Mouse (Mus musculus) hindbrain, embryonic 15.5 days (tissue): ENCODE measurements around the gene Nfkbiz. TPM values are rescaled to one million over a fixed set of nuclear protein-coding genes. Genes with fewer than 3 reads are reported as not detected.

Source experiments
- ATAC-seq: fragments of 200-750 bp; cut with Nextera tagmentation; 2 replicates; pipeline ENCODE4 v1.8.0; 2017; ENCODE audit warnings: low read depth, moderate number of reproducible peaks, moderate TSS enrichment; ENCODE audit not compliant: low FRiP score
- H3K27ac ChIP-seq: fragments of 300-500 bp; sonication (generic); replicated peaks from 2 replicates; pipeline ENCODE4 v1.5.1; 2015; ENCODE audit warnings: mild to moderate bottlenecking, inconsistent platforms
- H3K27me3 ChIP-seq: fragments of 300-500 bp; sonication (generic); 2 replicates; pipeline ENCODE4 v1.6.1; 2015; ENCODE audit warnings: control low read depth, inconsistent platforms
- H3K36me3 ChIP-seq: fragments of 300-500 bp; sonication (generic); 2 replicates; pipeline ENCODE4 v1.6.1; 2015; ENCODE audit warnings: control low read depth, inconsistent platforms
- H3K4me1 ChIP-seq: fragments of 300-500 bp; sonication (generic); replicated peaks from 2 replicates; pipeline ENCODE4 v1.6.1; 2015; ENCODE audit warnings: control low read depth, inconsistent platforms
- H3K4me2 ChIP-seq: fragments of 300-500 bp; sonication (generic); 2 replicates; pipeline ENCODE4 v1.6.1; 2015; ENCODE audit warnings: moderate library complexity, mild to moderate bottlenecking, inconsistent platforms
- H3K4me3 ChIP-seq: fragments of 300-500 bp; sonication (generic); 2 replicates; pipeline ENCODE4 v1.5.1; 2015; ENCODE audit warnings: mild to moderate bottlenecking, inconsistent platforms
- H3K9ac ChIP-seq: fragments of 300-500 bp; sonication (generic); 2 replicates; pipeline ENCODE4 v1.6.1; 2015; ENCODE audit warnings: inconsistent platforms
- H3K9me3 ChIP-seq: fragments of 300-500 bp; sonication (generic); 2 replicates; pipeline ENCODE4 v1.6.1; 2016; ENCODE audit warnings: control low read depth, inconsistent platforms
- WGBS: fragments of 180-500 bp; shearing (Covaris S2); methylation state at CpG from one replicate; pipeline ENCODE4 v1.1.7; 2015; 5-methylcytosine and 5-hydroxymethylcytosine counted together
- polyA plus RNA-seq: library from polyadenylated mRNA; unstranded; fragments of >200 nt; fragmentation: Nextera tagmentation; extraction: Ambion mirVana; gene quantifications from 2 replicates; pipeline ENCODE4 v1.2.1, GENCODE M21; 2015

The Nfkbiz gene
- polyA plus RNA-seq, 1 experiment from 2014 or later = 1.7 TPM

GRCm38 (mm10) chr16:55787385-55788072 is 51.2 kb downstream of the Nfkbiz start:
- ATAC-seq = no peak
- WGBS = 87% methylated on average over 13 of the region's 13 CpGs

GRCm38 (mm10) chr16:55784379-55784778 is 54.3 kb downstream of the Nfkbiz start:
- no peak overlapping the region for H3K4me3 ChIP-seq
- H3K27me3 ChIP-seq = no peaks in the 10 kb centered on the region
- WGBS = 80% methylated on average over 7 of the region's 7 CpGs
- H3K4me2 ChIP-seq = no peak overlapping the region
- H3K36me3 ChIP-seq = no peaks in the 10 kb centered on the region
- no peak for ATAC-seq
- no peak overlapping the region for H3K9ac ChIP-seq
- no peaks in the 10 kb centered on the region for H3K9me3 ChIP-seq
- no peaks in the 10 kb centered on the region for H3K4me1 ChIP-seq
- no peak overlapping the region for H3K27ac ChIP-seq

More at GRCm38 (mm10) chr16:55787385-55788072, 51.2 kb downstream of the Nfkbiz start:
- no peak overlapping the region for H3K9ac ChIP-seq
- no peaks in the 10 kb centered on the region for H3K27me3 ChIP-seq
- H3K4me3 ChIP-seq = no peak overlapping the region
- H3K27ac ChIP-seq = no peak overlapping the region
- H3K36me3 ChIP-seq = no peaks in the 10 kb centered on the region
- H3K9me3 ChIP-seq = no peaks in the 10 kb centered on the region
- no peak overlapping the region for H3K4me2 ChIP-seq
- no peaks in the 10 kb centered on the region for H3K4me1 ChIP-seq

DNA sequence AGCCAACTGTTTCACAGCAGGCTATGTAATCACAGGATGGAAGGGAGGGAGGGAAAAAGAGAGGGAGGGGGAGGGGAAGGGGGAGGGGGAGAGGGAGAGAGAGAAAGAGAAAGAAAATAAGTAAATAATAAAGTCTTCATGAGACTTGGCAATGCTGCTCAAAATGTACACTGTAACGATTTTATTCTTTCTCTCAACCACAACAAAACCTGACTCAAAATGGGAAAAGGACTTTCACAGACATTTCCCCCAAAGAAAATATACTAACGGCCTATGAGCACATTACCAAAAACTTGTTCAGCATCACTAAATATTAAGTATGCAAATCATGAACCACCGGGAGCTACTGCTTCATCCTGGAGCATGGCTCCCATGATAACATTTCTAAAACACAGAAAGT is 54.8 kb downstream of the Nfkbiz start:
- ATAC-seq = no peak
- Histone ChIP-seq H3K4me3 (no peak overlapping the region), H3K9me3 (no peaks in the 10 kb centered on the region), H3K27me3 (no peaks in the 10 kb centered on the region), H3K9ac (no peak overlapping the region), H3K36me3 (no peaks in the 10 kb centered on the region), H3K4me2 (no peak overlapping the region), H3K4me1 (no peaks in the 10 kb centered on the region), H3K27ac (no peak overlapping the region)
- 79% methylated on average over 3 of the region's 3 CpGs for WGBS

DNA sequence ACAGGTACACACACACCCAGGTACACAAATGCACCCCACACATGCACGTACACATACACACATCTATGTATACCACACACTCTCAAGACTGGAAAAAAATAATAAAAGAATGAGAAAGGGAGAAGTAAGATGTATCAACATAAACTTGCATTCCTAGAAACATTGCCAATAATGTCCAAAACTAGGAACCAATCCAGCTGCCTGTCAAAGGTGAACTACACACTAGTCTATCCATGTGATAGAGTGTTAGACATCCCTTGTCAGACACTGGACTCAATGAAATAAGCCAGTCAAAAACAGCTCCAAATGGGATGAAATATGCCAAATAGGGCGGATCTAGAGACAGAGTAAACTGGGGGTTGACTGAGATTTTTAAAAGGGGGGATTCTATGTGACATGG is 55.8 kb downstream of the Nfkbiz start:
- no peak overlapping the region for H3K4me3 ChIP-seq
- no peak overlapping the region for H3K4me2 ChIP-seq
- H3K4me1 ChIP-seq = no peaks in the 10 kb centered on the region
- ATAC-seq = no peak
- no peaks in the 10 kb centered on the region for H3K9me3 ChIP-seq
- H3K27me3 ChIP-seq = no peaks in the 10 kb centered on the region
- 91% methylated on average over 2 of the region's 2 CpGs for WGBS
- H3K27ac ChIP-seq = no peak overlapping the region
- no peak overlapping the region for H3K9ac ChIP-seq
- no peaks in the 10 kb centered on the region for H3K36me3 ChIP-seq

- Histone ChIP-seq H3K27ac (no peak overlapping the region), H3K9ac (no peak overlapping the region), H3K36me3 (no peaks in the 10 kb centered on the region), H3K4me2 (no peak overlapping the region), H3K4me1 (no peaks in the 10 kb centered on the region), H3K27me3 (no peaks in the 10 kb centered on the region), H3K4me3 (no peak overlapping the region), H3K9me3 (no peaks in the 10 kb centered on the region)
- WGBS = 77% methylated on average over 5 of the region's 5 CpGs
- ATAC-seq = no peak
Measured at GRCm38 (mm10) chr16:55781809-55782208, 56.9 kb downstream of the Nfkbiz start.

- Histone ChIP-seq H3K27ac (no peak overlapping the region), H3K9me3 (no peaks in the 10 kb centered on the region), H3K4me1 (no peaks in the 10 kb centered on the region), H3K4me2 (no peak overlapping the region), H3K36me3 (no peaks in the 10 kb centered on the region), H3K27me3 (no peaks in the 10 kb centered on the region), H3K4me3 (no peak overlapping the region), H3K9ac (no peak overlapping the region)
- 57% methylated on average over 5 of the region's 5 CpGs for WGBS
- ATAC-seq = no peak
Measured at GRCm38 (mm10) chr16:55780958-55781558, 57.6 kb downstream of the Nfkbiz start.

DNA sequence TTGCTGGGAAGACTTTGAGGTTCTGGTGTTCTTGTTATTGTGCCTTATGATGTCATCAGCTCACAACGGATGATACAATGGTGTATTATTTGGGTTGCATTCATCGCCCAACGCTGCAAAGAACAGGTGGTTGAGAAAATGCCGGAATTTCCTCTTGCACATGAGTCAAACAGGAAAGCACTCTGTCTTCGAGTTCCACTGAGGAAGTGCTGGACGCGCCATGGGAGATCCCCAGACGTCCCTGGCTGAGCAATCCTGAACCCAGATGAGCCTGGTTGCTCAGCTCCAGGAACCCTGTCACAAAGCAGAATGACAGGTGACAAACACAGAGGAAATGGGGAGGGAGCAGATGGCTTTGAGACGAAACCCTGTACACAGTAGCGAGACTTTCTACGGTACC is 62.4 kb downstream of the Nfkbiz start:
- no peaks in the 10 kb centered on the region for H3K9me3 ChIP-seq
- no peaks in the 10 kb centered on the region for H3K4me1 ChIP-seq
- H3K9ac ChIP-seq = no peak overlapping the region
- H3K4me3 ChIP-seq = no peak overlapping the region
- 89% methylated on average over 11 of the region's 11 CpGs for WGBS
- no peak overlapping the region for H3K27ac ChIP-seq
- H3K36me3 ChIP-seq = no peaks in the 10 kb centered on the region
- H3K27me3 ChIP-seq = no peaks in the 10 kb centered on the region
- no peak overlapping the region for H3K4me2 ChIP-seq
- no peak for ATAC-seq

DNA sequence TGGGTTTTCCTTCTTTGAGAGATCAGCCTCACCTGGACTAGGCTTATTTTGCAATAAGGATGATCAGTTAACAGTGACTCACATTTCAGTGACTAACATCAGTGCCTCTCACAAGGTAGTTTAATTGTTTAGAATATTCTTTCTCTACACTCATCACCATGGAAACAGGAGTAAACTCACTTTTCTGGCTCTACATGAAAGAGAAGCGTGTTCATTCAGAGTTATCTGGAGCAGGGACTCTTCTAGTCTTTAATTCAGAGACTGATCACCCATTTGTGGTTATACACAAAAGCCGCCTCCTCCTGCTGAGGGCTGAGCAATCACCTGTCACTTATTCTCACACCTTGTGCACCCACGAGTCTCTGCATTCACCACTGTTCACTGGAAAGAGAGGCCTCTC is 68.5 kb downstream of the Nfkbiz start:
- ATAC-seq = no peak

More for the DNA sequence above, 68.5 kb downstream of the Nfkbiz start:
- no peak overlapping the region for H3K9ac ChIP-seq
- no peak overlapping the region for H3K4me3 ChIP-seq
- H3K9me3 ChIP-seq = no peaks in the 10 kb centered on the region
- H3K4me1 ChIP-seq = no peaks in the 10 kb centered on the region
- H3K36me3 ChIP-seq = no peaks in the 10 kb centered on the region
- no peak overlapping the region for H3K4me2 ChIP-seq
- WGBS = 85% methylated on average over 3 of the region's 3 CpGs
- H3K27ac ChIP-seq = no peak overlapping the region
- no peaks in the 10 kb centered on the region for H3K27me3 ChIP-seq

Other genes starting within 250 kb of the Nfkbiz start
- gene Nxpe3, start 56.4 kb upstream of the Nfkbiz start, polyA plus RNA-seq = 1.3 and 1.4 TPM in 2 replicates
- 11.7 and 12.2 TPM in 2 replicates for gene Cep97, start 96.0 kb upstream of the Nfkbiz start, polyA plus RNA-seq
- 454 and 488 TPM in 2 replicates for gene Rpl24, start 127.4 kb upstream of the Nfkbiz start, polyA plus RNA-seq
- 22.1 and 23.3 TPM in 2 replicates for gene Zbtb11, start 135.0 kb upstream of the Nfkbiz start, polyA plus RNA-seq
- gene Pcnp, start 190.8 kb upstream of the Nfkbiz start, polyA plus RNA-seq = 193 and 199 TPM in 2 replicates
- gene Trmt10c, start 198.9 kb upstream of the Nfkbiz start, polyA plus RNA-seq = 17.7 and 18.0 TPM in 2 replicates
- gene Senp7, start 209.4 kb upstream of the Nfkbiz start, polyA plus RNA-seq = 45.5 and 50.4 TPM in 2 replicates